Mouse (Mus musculus) midbrain, embryonic 15.5 days (tissue): ENCODE measurements around the gene Tmem41a. TPM values are rescaled to one million over a fixed set of nuclear protein-coding genes. Genes with fewer than 3 reads are reported as not detected.

Source experiments
- ATAC-seq: fragments of 200-750 bp; cut with Nextera tagmentation; replicated peaks from 2 replicates; pipeline ENCODE4 v1.8.0; 2017; ENCODE audit warnings: moderate TSS enrichment
- H3K27ac ChIP-seq: fragments of 300-500 bp; sonication (generic); 2 replicates; pipeline ENCODE4 v1.5.1; 2015; ENCODE audit warnings: mild to moderate bottlenecking, inconsistent platforms
- H3K27me3 ChIP-seq: fragments of 300-500 bp; sonication (generic); replicated peaks from 2 replicates; pipeline ENCODE4 v1.6.1; 2015; ENCODE audit warnings: inconsistent platforms
- H3K36me3 ChIP-seq: fragments of 300-500 bp; sonication (generic); replicated peaks from 2 replicates; pipeline ENCODE4 v1.6.1; 2015; ENCODE audit warnings: inconsistent platforms
- H3K4me1 ChIP-seq: fragments of 300-500 bp; sonication (generic); 2 replicates; pipeline ENCODE4 v1.6.1; 2015; ENCODE audit warnings: inconsistent platforms
- H3K4me2 ChIP-seq: fragments of 300-500 bp; sonication (generic); 2 replicates; pipeline ENCODE4 v1.6.1; 2015; ENCODE audit warnings: inconsistent platforms, mild to moderate bottlenecking, moderate library complexity
- H3K4me3 ChIP-seq: fragments of 300-500 bp; sonication (generic); 2 replicates; pipeline ENCODE4 v1.5.1; 2015; ENCODE audit warnings: mild to moderate bottlenecking, inconsistent platforms
- H3K9ac ChIP-seq: fragments of 300-500 bp; sonication (generic); 2 replicates; pipeline ENCODE4 v1.6.1; 2015; ENCODE audit warnings: mild to moderate bottlenecking, inconsistent platforms
- H3K9me3 ChIP-seq: fragments of 300-500 bp; sonication (generic); 2 replicates; pipeline ENCODE4 v1.6.1; 2016; ENCODE audit warnings: inconsistent platforms
- WGBS: fragments of 180-500 bp; shearing (Covaris S2); methylation state at CpG from one replicate; pipeline ENCODE4 v1.1.7; 2015; ENCODE audit warnings: mixed read lengths; 5-methylcytosine and 5-hydroxymethylcytosine counted together
- polyA plus RNA-seq: library from polyadenylated mRNA; unstranded; fragments of >200 nt; fragmentation: Nextera tagmentation; extraction: Ambion mirVana; gene quantifications from 2 replicates; pipeline ENCODE4 v1.2.1, GENCODE M21; 2015

Gene Tmem41a
- polyA plus RNA-seq, 1 experiment from 2014 or later: 40.5 TPM

- no peak for ATAC-seq
- H3K9me3 ChIP-seq: no peaks in the 10 kb centered on the region
- WGBS: 84% methylated on average over 6 of the region's 6 CpGs
- no peak overlapping the region for H3K9ac ChIP-seq
- no peaks in the 10 kb centered on the region for H3K4me1 ChIP-seq
- no peaks in the 10 kb centered on the region for H3K27me3 ChIP-seq
- peaks cover 8% of the 10 kb centered on the region; the same call in 1 of the 2 replicates for H3K36me3 ChIP-seq
- no peak overlapping the region for H3K4me2 ChIP-seq
- no peak overlapping the region for H3K27ac ChIP-seq
- H3K4me3 ChIP-seq: no peak overlapping the region
Observed at GRCm38 (mm10) chr16:21893890-21894289, 53.5 kb downstream of the Tmem41a start.

GRCm38 (mm10) chr16:21887601-21888000 is 59.8 kb downstream of the Tmem41a start:
- ATAC-seq: no peak

More at GRCm38 (mm10) chr16:21887601-21888000, 59.8 kb downstream of the Tmem41a start:
- Histone ChIP-seq H3K36me3 (peaks cover 8% of the 10 kb centered on the region; the same call in 1 of the 2 replicates), H3K9me3 (no peaks in the 10 kb centered on the region), H3K27ac (no peak overlapping the region), H3K4me3 (no peak overlapping the region), H3K9ac (no peak overlapping the region), H3K4me2 (no peak overlapping the region), H3K27me3 (no peaks in the 10 kb centered on the region), H3K4me1 (no peaks in the 10 kb centered on the region)
- WGBS: 90% methylated on average over 2 of the region's 2 CpGs

Other genes with a start within 250 kb of the Tmem41a start
- gene Ehhadh, start 159.7 kb downstream of the Tmem41a start, polyA plus RNA-seq: 1.4 and 1.9 TPM in 2 replicates
- gene Map3k13, start 153.2 kb downstream of the Tmem41a start, polyA plus RNA-seq: 7.0 and 7.5 TPM in 2 replicates
- 0.41 and 0.80 TPM in 2 replicates for gene Liph, start 48.1 kb upstream of the Tmem41a start, polyA plus RNA-seq
- 46.3 and 49.7 TPM in 2 replicates for gene Senp2, start 61.9 kb upstream of the Tmem41a start, polyA plus RNA-seq
- 15.1 and 16.6 TPM in 2 replicates for gene Igf2bp2, start 215.7 kb upstream of the Tmem41a start, polyA plus RNA-seq